Mouse (Mus musculus) ES-E14 (cell line): Measurements from ENCODE around the gene Ctdspl2. TPM values are rescaled to one million over a fixed set of nuclear protein-coding genes. Genes with fewer than 3 reads are reported as not detected.
"Not testable (repeated sequence)": the region's sequence is repeated elsewhere in the genome, so short reads cannot be mapped to it uniquely, and the experiment has no call there.

ENCODE experiments used
- DNase-seq: peaks from one replicate; pipeline ENCODE4 v3.0.0-alpha.2; 2013; ENCODE audit warnings: low read depth, low spot score
- H3K27ac ChIP-seq: 2 replicates; pipeline ENCODE4 v1.5.1; 2012; ENCODE audit warnings: low read depth, mild to moderate bottlenecking, low read length, moderate library complexity, mixed read lengths; ENCODE audit not compliant: poor library complexity, insufficient read depth, severe bottlenecking
- H3K36me3 ChIP-seq: 2 replicates; pipeline ENCODE4 v1.6.1; 2012; ENCODE audit warnings: mild to moderate bottlenecking, low read length, moderate library complexity, mixed read lengths; ENCODE audit not compliant: control insufficient read depth, poor library complexity, insufficient read depth, severe bottlenecking
- H3K4me1 ChIP-seq, 2 experiments: fragments of 150-350 bp in 1 of 2; sonication (generic) in 1 of 2; 2 replicates each; pipeline ENCODE4 v1.6.1; 2012; ENCODE audit warnings: low read length in 2 of 2, mild to moderate bottlenecking in 1 of 2, mixed read lengths in 1 of 2; ENCODE audit not compliant: control insufficient read depth in 2 of 2, insufficient read depth in 2 of 2, poor library complexity in 1 of 2
- H3K4me3 ChIP-seq, 2 experiments: fragments of 150-350 bp in 1 of 2; sonication (generic) in 1 of 2; 2 replicates each; pipeline ENCODE4 v1.5.1; 2012; ENCODE audit warnings: low read length in 2 of 2, low read depth in 1 of 2, mild to moderate bottlenecking in 1 of 2, mixed read lengths in 1 of 2; ENCODE audit not compliant: insufficient read depth in 1 of 2, poor library complexity in 1 of 2, severe bottlenecking in 1 of 2
- H3K9ac ChIP-seq: 2 replicates; pipeline ENCODE4 v1.6.1; 2012; ENCODE audit warnings: low read depth, mild to moderate bottlenecking, low read length, mixed read lengths; ENCODE audit not compliant: poor library complexity, insufficient read depth, severe bottlenecking
- H3K9me3 ChIP-seq: fragments of 150-350 bp; sonication (generic); 2 replicates; pipeline ENCODE4 v1.6.1; 2012; ENCODE audit warnings: low read depth, mild to moderate bottlenecking, low read length; ENCODE audit not compliant: control insufficient read depth, insufficient read depth
- CHD2 ChIP-seq: IDR thresholded peaks from 2 replicates; pipeline ENCODE4 v1.6.1; 2014; ENCODE audit warnings: mild to moderate bottlenecking, low read depth, low read length, inconsistent platforms
- HCFC1 ChIP-seq: IDR thresholded peaks from 2 replicates; pipeline ENCODE4 v1.6.1; 2012; ENCODE audit warnings: low read length, inconsistent platforms, borderline replicate concordance; ENCODE audit not compliant: insufficient read depth
- MAFK ChIP-seq: IDR thresholded peaks from 2 replicates; pipeline ENCODE4 v1.6.1; 2014; ENCODE audit warnings: mild to moderate bottlenecking, low read depth, low read length, inconsistent platforms; ENCODE audit not compliant: insufficient read depth
- ZC3H11A ChIP-seq: IDR thresholded peaks from 2 replicates; pipeline ENCODE4 v1.6.1; 2012; ENCODE audit warnings: low read depth, mild to moderate bottlenecking, inconsistent platforms, low read length, borderline replicate concordance
- ZNF384 ChIP-seq: IDR thresholded peaks from 2 replicates; pipeline ENCODE4 v1.6.1; 2012; ENCODE audit warnings: low read depth, low read length, inconsistent platforms
- in situ Hi-C, 2 experiments: fragments of 600-800 bp; cut with MboI; formaldehyde crosslinking; loops; one replicate each; pipeline ENCODE4 v1.15.1; 2025; ENCODE audit warnings: low sequenced_read_pairs in 2 of 2, inconsistent platforms in 1 of 2; ENCODE audit not compliant: unreplicated experiment in 2 of 2
- total RNA-seq: library from RNA; depleted of rRNA; stranded (reverse); fragments of 300-350 nt; gene quantifications from 2 replicates; pipeline ENCODE4 v1.2.3, GENCODE M21; 2012

Ctdspl2 gene
- total RNA-seq, 1 experiment, result 40.0 TPM

DNA sequence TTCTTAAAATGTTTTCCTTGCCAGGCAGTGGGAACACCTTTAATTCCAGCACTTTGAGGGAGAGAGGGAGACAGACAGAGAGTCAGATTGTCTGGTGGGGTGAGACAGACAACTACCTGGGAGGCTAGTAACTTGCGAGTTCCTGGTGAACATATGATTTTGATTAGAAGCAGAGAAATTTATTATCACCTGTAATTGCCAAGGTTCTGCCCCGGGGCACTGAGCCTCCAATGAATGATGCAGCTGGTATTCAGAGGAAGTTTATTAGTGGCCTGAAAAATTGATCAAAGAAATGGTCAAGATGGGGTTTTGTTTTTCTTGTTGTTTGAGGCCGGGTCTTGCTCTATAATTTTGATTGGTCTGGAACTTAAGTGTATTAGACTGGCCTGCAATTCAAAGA, 53.0 kb downstream of the Ctdspl2 start:
- H3K27ac ChIP-seq, result no peak overlapping the region
- no peaks in the 10 kb centered on the region; the same call in 1 of the 2 replicates for H3K36me3 ChIP-seq
- H3K9me3 ChIP-seq, result no peaks in the 10 kb centered on the region
- H3K9ac ChIP-seq, result no peak overlapping the region
- H3K4me3 ChIP-seq, result no peak overlapping the region
- no peak for TF ChIP-seq CHD2
- no peak for TF ChIP-seq MAFK
- no peak for TF ChIP-seq ZC3H11A
- no peak for TF ChIP-seq HCFC1
- TF ChIP-seq ZNF384, result no peak
- in situ Hi-C loops, result no loop called here
- no peak for DNase-seq
- H3K4me1 ChIP-seq, result no peaks in the 10 kb centered on the region

GRCm38 (mm10) chr2:122011441-122011840, 55.6 kb downstream of the Ctdspl2 start:
- Histone ChIP-seq H3K36me3 (no peaks in the 10 kb centered on the region; the same call in 1 of the 2 replicates), H3K4me3 (no peak overlapping the region), H3K4me1 (no peaks in the 10 kb centered on the region), H3K27ac (no peak overlapping the region), H3K9ac (no peak overlapping the region), H3K9me3 (no peaks in the 10 kb centered on the region)
- DNase-seq, result no peak
- in situ Hi-C loops, result no loop called here
- TF ChIP-seq HCFC1 (no peak), MAFK (no peak), ZC3H11A (no peak), ZNF384 (no peak), CHD2 (no peak)

- no peak for TF ChIP-seq HCFC1
- no peak for TF ChIP-seq ZC3H11A
- TF ChIP-seq CHD2, result no peak
- no peak for TF ChIP-seq ZNF384
- no peak for TF ChIP-seq MAFK
- in situ Hi-C loops, result no loop called here
- no peak for DNase-seq
- no peak overlapping the region for H3K27ac ChIP-seq
- H3K4me1 ChIP-seq, result no peaks in the 10 kb centered on the region
- no peaks in the 10 kb centered on the region for H3K36me3 ChIP-seq
- H3K4me3 ChIP-seq, result no peak overlapping the region
- H3K9me3 ChIP-seq, result no peaks in the 10 kb centered on the region
- no peak overlapping the region for H3K9ac ChIP-seq
These were observed 62.9 kb downstream of the Ctdspl2 start for GRCm38 (mm10) chr2:122018705-122019104.

DNA sequence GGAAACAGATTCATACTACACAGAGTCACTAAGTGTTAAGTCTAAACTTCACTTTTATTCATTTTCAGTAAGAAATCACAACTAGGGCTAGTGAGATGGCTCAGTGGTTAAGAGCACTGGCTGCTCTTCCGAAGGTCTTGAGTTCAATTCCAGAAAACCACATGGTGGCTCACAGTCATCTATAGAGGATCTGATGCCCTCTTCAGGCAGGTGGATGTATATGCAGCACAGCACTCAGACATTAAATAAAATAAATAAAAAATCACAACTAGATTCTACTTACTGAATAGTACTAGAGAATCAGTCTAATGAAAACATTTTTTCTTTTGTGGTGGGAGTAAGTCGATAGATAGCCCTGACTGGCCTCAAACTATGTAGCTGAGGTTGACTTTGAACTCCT, 66.5 kb downstream of the Ctdspl2 start:
- H3K36me3 ChIP-seq, result no peaks in the 10 kb centered on the region
- H3K27ac ChIP-seq, result no peak overlapping the region
- no peak for DNase-seq
- H3K4me1 ChIP-seq, result no peaks in the 10 kb centered on the region
- no peak overlapping the region for H3K4me3 ChIP-seq
- TF ChIP-seq ZC3H11A, result no peak
- TF ChIP-seq HCFC1, result no peak
- no peak for TF ChIP-seq CHD2
- TF ChIP-seq ZNF384, result no peak
- TF ChIP-seq MAFK, result no peak
- in situ Hi-C loops, result no loop called here
- H3K9ac ChIP-seq, result no peak overlapping the region
- no peaks in the 10 kb centered on the region for H3K9me3 ChIP-seq

GRCm38 (mm10) chr2:122027091-122027490, 71.3 kb downstream of the Ctdspl2 start:
- H3K4me3 ChIP-seq, result not testable (repeated sequence)

More at GRCm38 (mm10) chr2:122027091-122027490, 71.3 kb downstream of the Ctdspl2 start:
- H3K27ac ChIP-seq, H3K9me3 ChIP-seq, H3K4me1 ChIP-seq, in situ Hi-C loops, H3K36me3 ChIP-seq, DNase-seq, H3K9ac ChIP-seq: not testable (repeated sequence)
